Mouse (Mus musculus) MEL (cell line): ENCODE measurements at regions not wholly inside any gene's neighbourhood (a gene's known extent, or its start where the extent isn't known, plus 50 kb on each side); places are given as distances from the start of the nearest gene placed in this dataset.

ENCODE experiments used
- DNase-seq: peaks from one replicate; pipeline ENCODE4 v3.0.0; 2011; ENCODE audit warnings: low read depth, low spot score
- H3K27ac ChIP-seq: 2 replicates; pipeline ENCODE4 v1.5.1; 2012; ENCODE audit warnings: low read depth, mild to moderate bottlenecking, control low read depth, low read length, moderate library complexity; ENCODE audit not compliant: control insufficient read depth
- H3K27me3 ChIP-seq, 2 experiments: fragments of 150-350 bp in 1 of 2; sonication (generic) in 1 of 2; 2 replicates each; pipeline ENCODE4 v1.6.1; 2012; ENCODE audit warnings: low read length in 2 of 2, mild to moderate bottlenecking in 2 of 2, improper control_type of control experiment in 1 of 2, moderate library complexity in 1 of 2; ENCODE audit not compliant: insufficient read depth in 2 of 2, control insufficient read depth in 1 of 2
- H3K36me3 ChIP-seq, 2 experiments: 2 replicates each; pipeline ENCODE4 v1.6.1; 2012 to 2014; ENCODE audit warnings: low read length in 2 of 2, improper control_type of control experiment in 1 of 2, inconsistent platforms in 1 of 2, mild to moderate bottlenecking in 1 of 2; ENCODE audit not compliant: insufficient read depth in 2 of 2, control insufficient read depth in 1 of 2
- H3K4me1 ChIP-seq, 2 experiments: fragments of 150-350 bp in 1 of 2; sonication (generic) in 1 of 2; 2 replicates each; pipeline ENCODE4 v1.6.1; 2012; ENCODE audit warnings: low read length in 2 of 2, improper control_type of control experiment in 1 of 2, mild to moderate bottlenecking in 1 of 2; ENCODE audit not compliant: insufficient read depth in 2 of 2, control insufficient read depth in 1 of 2
- H3K4me3 ChIP-seq, 2 experiments: fragments of 150-350 bp in 1 of 2; sonication (generic) in 1 of 2; 2 replicates each; pipeline ENCODE4 v1.5.1; 2012; ENCODE audit warnings: low read depth in 2 of 2, low read length in 2 of 2, mild to moderate bottlenecking in 2 of 2, moderate library complexity in 2 of 2, control low read depth in 1 of 2, improper control_type of control experiment in 1 of 2; ENCODE audit not compliant: control insufficient read depth in 1 of 2, insufficient read depth in 1 of 2
- H3K79me2 ChIP-seq: 2 replicates; pipeline ENCODE4 v1.6.1; 2012; ENCODE audit warnings: mild to moderate bottlenecking, low read length, moderate library complexity; ENCODE audit not compliant: control insufficient read depth, poor library complexity, insufficient read depth
- H3K9ac ChIP-seq: 2 replicates; pipeline ENCODE4 v1.6.1; 2012; ENCODE audit warnings: low read depth, mild to moderate bottlenecking, control low read depth, low read length, moderate library complexity; ENCODE audit not compliant: control insufficient read depth, poor library complexity, severe bottlenecking
- H3K9me3 ChIP-seq: fragments of 150-350 bp; sonication (generic); replicated peaks from 2 replicates; pipeline ENCODE4 v1.6.1; 2012; ENCODE audit warnings: mild to moderate bottlenecking, low read length, improper control_type of control experiment, moderate library complexity; ENCODE audit not compliant: insufficient read depth
- CHD2 ChIP-seq: IDR thresholded peaks from 2 replicates; pipeline ENCODE4 v1.6.1; 2011; ENCODE audit warnings: low read length, improper control_type of control experiment
- ETS1 ChIP-seq: IDR thresholded peaks from 2 replicates; pipeline ENCODE4 v1.6.1; 2012; ENCODE audit warnings: low read depth, mild to moderate bottlenecking, inconsistent platforms, low read length, improper control_type of control experiment, moderate library complexity
- JUND ChIP-seq: IDR thresholded peaks from 2 replicates; pipeline ENCODE4 v1.6.1; 2011; ENCODE audit warnings: low read depth, mild to moderate bottlenecking, improper control_type of control experiment, low read length
- KAT2A ChIP-seq: conservative IDR thresholded peaks from 2 replicates; pipeline ENCODE4 v1.6.1; 2012; ENCODE audit warnings: low read depth, low read length, improper control_type of control experiment, inconsistent platforms
- MAX ChIP-seq: IDR thresholded peaks from 2 replicates; pipeline ENCODE4 v1.6.1; 2011; ENCODE audit warnings: low read length, improper control_type of control experiment
- MAZ ChIP-seq: IDR thresholded peaks from 2 replicates; pipeline ENCODE4 v1.6.1; 2012; ENCODE audit warnings: low read depth, mild to moderate bottlenecking, inconsistent platforms, low read length, improper control_type of control experiment
- MYB ChIP-seq: IDR thresholded peaks from 2 replicates; pipeline ENCODE4 v1.6.1; 2011; ENCODE audit warnings: mild to moderate bottlenecking, low read depth, low read length, improper control_type of control experiment
- MYC ChIP-seq: IDR thresholded peaks from 2 replicates; pipeline ENCODE4 v1.6.1; 2011; ENCODE audit warnings: low read depth, mild to moderate bottlenecking, low read length, improper control_type of control experiment, moderate library complexity
- NELFE ChIP-seq: IDR thresholded peaks from 2 replicates; pipeline ENCODE4 v1.6.1; 2011; ENCODE audit warnings: low read depth, low read length, improper control_type of control experiment
- POLR2A ChIP-seq, 2 experiments: IDR thresholded peaks; 2 replicates each; pipeline ENCODE4 v1.6.1; 2011 to 2012; ENCODE audit warnings: low read length in 2 of 2, mild to moderate bottlenecking in 2 of 2, control low read depth in 1 of 2, improper control_type of control experiment in 1 of 2, low read depth in 1 of 2, moderate library complexity in 1 of 2; ENCODE audit not compliant: control insufficient read depth in 1 of 2, insufficient read depth in 1 of 2, poor library complexity in 1 of 2
- POLR2AphosphoS5 ChIP-seq: IDR thresholded peaks from 2 replicates; pipeline ENCODE4 v1.6.1; 2012; ENCODE audit warnings: low read depth, borderline replicate concordance, mild to moderate bottlenecking, inconsistent platforms, low read length, moderate library complexity, mixed read lengths
- SIN3A ChIP-seq: IDR thresholded peaks from 2 replicates; pipeline ENCODE4 v1.6.1; 2012; ENCODE audit warnings: low read length, improper control_type of control experiment, inconsistent platforms
- SMC3 ChIP-seq: IDR thresholded peaks from 2 replicates; pipeline ENCODE4 v1.6.1; 2011; ENCODE audit warnings: low read depth, low read length, improper control_type of control experiment
- TCF12 ChIP-seq: IDR thresholded peaks from 2 replicates; pipeline ENCODE4 v1.6.1; 2014; ENCODE audit warnings: low read depth, mild to moderate bottlenecking, inconsistent platforms, low read length, improper control_type of control experiment, moderate library complexity
- UBTF ChIP-seq: IDR thresholded peaks from 2 replicates; pipeline ENCODE4 v1.6.1; 2012; ENCODE audit warnings: low read depth, mild to moderate bottlenecking, inconsistent platforms, low read length, improper control_type of control experiment, moderate library complexity, borderline replicate concordance; ENCODE audit not compliant: insufficient read depth
- ZC3H11A ChIP-seq: IDR thresholded peaks from 2 replicates; pipeline ENCODE4 v1.6.1; 2012; ENCODE audit warnings: low read depth, mild to moderate bottlenecking, inconsistent platforms, low read length, improper control_type of control experiment
- ZKSCAN1 ChIP-seq: IDR thresholded peaks from 2 replicates; pipeline ENCODE4 v1.6.1; 2012; ENCODE audit warnings: low read depth, mild to moderate bottlenecking, inconsistent platforms, low read length, improper control_type of control experiment, moderate library complexity
- ZNF384 ChIP-seq: IDR thresholded peaks from 2 replicates; pipeline ENCODE4 v1.6.1; 2012; ENCODE audit warnings: low read depth, mild to moderate bottlenecking, inconsistent platforms, low read length, improper control_type of control experiment

GRCm38 (mm10) chr3:147999330-147999953 lies 990.9 kb downstream of the Adgrl2 start:
- Histone ChIP-seq H3K4me1 (no peaks in the 10 kb centered on the region), H3K36me3 (no peaks in the 10 kb centered on the region), H3K27ac (no peak overlapping the region), H3K9me3 (no peaks in the 10 kb centered on the region), H3K27me3 (no peaks in the 10 kb centered on the region), H3K79me2 (no peaks in the 10 kb centered on the region), H3K4me3 (no peak overlapping the region), H3K9ac (no peak overlapping the region)
- DNase-seq, result no peak
- TF ChIP-seq ZKSCAN1, result no peak

GRCm38 (mm10) chr3:147991738-147992137 lies 998.6 kb downstream of the Adgrl2 start:
- TF ChIP-seq POLR2A (IDR thresholded peaks at IDR 0.05; ENCODE audit: control insufficient read depth in 1 of 2, insufficient read depth in 1 of 2, low read depth in 1 of 2, low read length in 2 of 2, poor library complexity in 1 of 2), result no peak
- TF ChIP-seq POLR2AphosphoS5, result no peak
- no peak for TF ChIP-seq TCF12
- TF ChIP-seq ETS1, result no peak
- no peak for TF ChIP-seq MYB
- TF ChIP-seq MYC, result no peak
- TF ChIP-seq MAZ, result no peak
- TF ChIP-seq ZC3H11A, result no peak
- TF ChIP-seq CHD2, result no peak
- no peak for TF ChIP-seq NELFE
- no peak for TF ChIP-seq MAX
- TF ChIP-seq SMC3, result no peak
- no peak for TF ChIP-seq UBTF
- no peak for TF ChIP-seq SIN3A
- TF ChIP-seq ZKSCAN1, result no peak
- no peak for TF ChIP-seq JUND
- no peak for TF ChIP-seq KAT2A
- no peak for TF ChIP-seq ZNF384

More at GRCm38 (mm10) chr3:147991738-147992137, 998.6 kb downstream of the Adgrl2 start:
- Histone ChIP-seq H3K4me3 (no peak overlapping the region), H3K9ac (no peak overlapping the region), H3K27ac (no peak overlapping the region), H3K4me1 (no peaks in the 10 kb centered on the region), H3K9me3 (no peaks in the 10 kb centered on the region), H3K79me2 (no peaks in the 10 kb centered on the region), H3K27me3 (no peaks in the 10 kb centered on the region), H3K36me3 (no peaks in the 10 kb centered on the region)
- DNase-seq, result no peak
